Mouse (Mus musculus): Measurements from ENCODE around the gene Preb. TPM values are rescaled to one million over a fixed set of nuclear protein-coding genes. Genes with fewer than 3 reads are reported as not detected.

Gene Preb
- total RNA-seq, 1 experiment, result 94.2 TPM

DNA sequence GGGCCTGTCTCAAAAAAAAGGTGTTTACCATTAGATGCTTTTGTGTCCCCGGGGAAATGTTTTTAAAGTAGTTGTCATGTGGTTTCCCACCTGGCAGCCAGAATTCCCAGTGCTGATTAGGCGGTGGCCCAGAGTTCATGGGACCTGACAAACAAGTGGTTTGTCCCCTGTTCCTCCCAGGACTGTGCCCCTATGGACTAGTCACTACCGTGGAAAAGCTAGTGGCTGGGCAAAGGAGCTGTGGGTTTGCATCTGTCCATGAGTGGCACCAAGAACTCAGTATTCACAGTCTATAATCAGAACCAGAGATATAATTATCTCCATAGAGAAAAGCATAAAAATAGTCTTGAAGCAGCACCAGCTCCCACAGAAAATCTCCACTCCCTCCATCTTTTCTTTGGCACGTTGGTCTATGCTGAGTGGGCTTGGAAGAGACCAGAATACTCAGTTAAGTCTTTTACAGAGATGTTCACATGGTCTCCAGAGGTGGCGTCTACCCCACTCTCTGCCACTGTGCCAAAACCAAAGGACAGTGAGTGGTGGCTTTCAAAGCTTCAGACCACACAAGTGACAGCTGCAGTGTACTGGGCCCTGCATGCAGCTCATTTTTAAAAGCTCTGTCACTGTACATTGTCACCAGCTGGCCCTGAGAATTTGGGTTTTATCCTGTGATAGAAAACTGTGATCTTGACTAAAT, 33.0 kb upstream of the Preb start:
- in situ Hi-C loops (cut with MboI; ENCODE audit: low sequenced_read_pairs in 2 of 2, unreplicated experiment in 2 of 2), result no loop called here
- H3K4me3 ChIP-seq (ENCODE audit: insufficient read depth in 1 of 2, low read depth in 1 of 2, low read length in 2 of 2, poor library complexity in 1 of 2, severe bottlenecking in 1 of 2), result no peak overlapping the region

DNA sequence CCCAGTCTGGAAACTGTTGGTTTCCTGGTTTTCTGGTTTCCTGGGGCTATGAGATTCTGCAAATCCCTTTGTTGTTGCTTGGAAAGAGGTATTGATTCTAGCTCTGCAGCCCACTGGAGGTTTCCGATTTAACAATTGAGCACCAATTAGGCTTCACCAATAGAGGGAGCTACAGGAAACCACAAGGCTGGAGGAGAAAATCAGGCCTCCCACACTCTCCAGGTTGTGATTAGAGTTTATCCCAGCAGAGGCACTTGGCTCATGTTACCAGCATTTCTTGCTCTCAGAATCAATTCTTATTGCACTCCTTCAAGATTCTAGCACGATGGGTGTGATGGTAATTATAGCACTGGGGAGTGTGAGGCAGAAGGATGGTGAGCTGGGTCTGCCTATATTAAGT, 22.2 kb upstream of the Preb start:
- no peak for TF ChIP-seq HCFC1 (IDR thresholded peaks at IDR 0.05; ENCODE audit: borderline replicate concordance, insufficient read depth, low read length)
- TF ChIP-seq MAFK (IDR thresholded peaks at IDR 0.05; ENCODE audit: insufficient read depth, low read depth, low read length), result no peak
- TF ChIP-seq ZNF384 (IDR thresholded peaks at IDR 0.05; ENCODE audit: low read depth, low read length), result no peak
- TF ChIP-seq CHD2 (IDR thresholded peaks at IDR 0.05; ENCODE audit: low read depth, low read length), result no peak
- TF ChIP-seq ZC3H11A (IDR thresholded peaks at IDR 0.05; ENCODE audit: borderline replicate concordance, low read depth, low read length), result no peak
- H3K36me3 ChIP-seq (ENCODE audit: control insufficient read depth, insufficient read depth, low read length, poor library complexity, severe bottlenecking), result no peaks in the 10 kb centered on the region
- H3K4me3 ChIP-seq (ENCODE audit: insufficient read depth in 1 of 2, low read depth in 1 of 2, low read length in 2 of 2, poor library complexity in 1 of 2, severe bottlenecking in 1 of 2), result no peak overlapping the region
- H3K9me3 ChIP-seq (ENCODE audit: control insufficient read depth, insufficient read depth, low read depth, low read length), result no peaks in the 10 kb centered on the region
- no peak overlapping the region for H3K9ac ChIP-seq (ENCODE audit: insufficient read depth, low read depth, low read length, poor library complexity, severe bottlenecking)
- in situ Hi-C loops (cut with MboI; ENCODE audit: low sequenced_read_pairs in 2 of 2, unreplicated experiment in 2 of 2), result no loop called here
- DNase-seq (ENCODE audit: low read depth, low spot score), result peak; percentile 43
- H3K27ac ChIP-seq (ENCODE audit: insufficient read depth, low read depth, low read length, poor library complexity, severe bottlenecking), result no peak overlapping the region
- H3K4me1 ChIP-seq (ENCODE audit: control insufficient read depth in 2 of 2, insufficient read depth in 2 of 2, low read length in 2 of 2, poor library complexity in 1 of 2), result no peaks in the 10 kb centered on the region

More for the DNA sequence above, 33.0 kb upstream of the Preb start:
- H3K9ac ChIP-seq (ENCODE audit: insufficient read depth, low read depth, low read length, poor library complexity, severe bottlenecking), result no peak overlapping the region
- no peaks in the 10 kb centered on the region for H3K4me1 ChIP-seq (ENCODE audit: control insufficient read depth in 2 of 2, insufficient read depth in 2 of 2, low read length in 2 of 2, poor library complexity in 1 of 2)
- no peaks in the 10 kb centered on the region for H3K36me3 ChIP-seq (ENCODE audit: control insufficient read depth, insufficient read depth, low read length, poor library complexity, severe bottlenecking)
- H3K9me3 ChIP-seq (ENCODE audit: control insufficient read depth, insufficient read depth, low read depth, low read length), result no peaks in the 10 kb centered on the region
- TF ChIP-seq MAFK (IDR thresholded peaks at IDR 0.05; ENCODE audit: insufficient read depth, low read depth, low read length), result no peak
- TF ChIP-seq CHD2 (IDR thresholded peaks at IDR 0.05; ENCODE audit: low read depth, low read length), result no peak
- H3K27ac ChIP-seq (ENCODE audit: insufficient read depth, low read depth, low read length, poor library complexity, severe bottlenecking), result no peak overlapping the region
- no peak for DNase-seq (ENCODE audit: low read depth, low spot score)

DNA sequence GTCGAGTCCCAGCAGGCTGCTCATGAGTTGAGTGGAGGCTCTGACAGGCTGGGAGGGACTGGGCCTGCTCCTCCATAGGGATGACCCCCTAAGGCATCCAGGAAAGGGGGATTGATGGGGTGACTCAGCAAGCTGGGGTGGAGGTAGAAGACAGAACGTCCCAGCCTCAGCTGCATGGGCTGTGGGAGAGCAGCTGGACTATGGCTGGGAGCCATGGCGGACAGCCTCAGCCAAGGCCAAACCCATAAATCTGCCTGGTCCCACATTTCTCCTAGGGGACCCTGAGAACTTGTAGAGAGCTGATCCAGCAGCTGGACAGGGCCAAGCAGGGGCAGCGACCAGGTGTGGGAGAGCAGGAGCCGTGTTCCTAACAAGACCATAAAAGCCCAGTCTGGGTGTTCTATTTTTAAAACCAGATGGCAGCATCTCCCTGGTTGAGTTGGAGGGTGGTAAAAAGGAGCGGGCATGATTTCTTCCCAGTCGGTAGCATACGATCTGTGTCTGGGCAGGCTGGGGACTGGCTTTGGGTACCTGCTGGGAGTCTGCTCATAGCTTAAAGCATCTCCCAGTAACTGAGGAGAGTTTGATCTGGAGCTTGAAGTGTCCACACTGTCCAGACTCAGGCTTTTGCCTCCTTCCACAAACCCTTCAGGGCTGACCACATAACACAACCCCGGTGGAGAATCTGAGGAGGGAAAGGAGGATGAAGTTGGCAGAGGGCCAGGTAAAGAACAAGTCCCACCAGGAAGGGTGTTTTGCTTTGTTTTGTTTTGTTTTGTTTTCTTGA, 14.9 kb upstream of the Preb start:
- H3K4me1 ChIP-seq (ENCODE audit: control insufficient read depth in 2 of 2, insufficient read depth in 2 of 2, low read length in 2 of 2, poor library complexity in 1 of 2), result no peaks in the 10 kb centered on the region
- H3K9ac ChIP-seq (ENCODE audit: insufficient read depth, low read depth, low read length, poor library complexity, severe bottlenecking), result no peak overlapping the region
- TF ChIP-seq ZNF384 (IDR thresholded peaks at IDR 0.05; ENCODE audit: low read depth, low read length), result no peak
- TF ChIP-seq HCFC1 (IDR thresholded peaks at IDR 0.05; ENCODE audit: borderline replicate concordance, insufficient read depth, low read length), result no peak
- no peak for TF ChIP-seq CHD2 (IDR thresholded peaks at IDR 0.05; ENCODE audit: low read depth, low read length)
- TF ChIP-seq ZC3H11A (IDR thresholded peaks at IDR 0.05; ENCODE audit: borderline replicate concordance, low read depth, low read length), result no peak
- TF ChIP-seq MAFK (IDR thresholded peaks at IDR 0.05; ENCODE audit: insufficient read depth, low read depth, low read length), result no peak
- DNase-seq (ENCODE audit: low read depth, low spot score), result no peak
- H3K9me3 ChIP-seq (ENCODE audit: control insufficient read depth, insufficient read depth, low read depth, low read length), result no peaks in the 10 kb centered on the region
- no peaks in the 10 kb centered on the region for H3K36me3 ChIP-seq (ENCODE audit: control insufficient read depth, insufficient read depth, low read length, poor library complexity, severe bottlenecking)
- H3K4me3 ChIP-seq (ENCODE audit: insufficient read depth in 1 of 2, low read depth in 1 of 2, low read length in 2 of 2, poor library complexity in 1 of 2, severe bottlenecking in 1 of 2), result no peak overlapping the region
- in situ Hi-C loops (cut with MboI; ENCODE audit: low sequenced_read_pairs in 2 of 2, unreplicated experiment in 2 of 2), result no loop called here
- no peak overlapping the region for H3K27ac ChIP-seq (ENCODE audit: insufficient read depth, low read depth, low read length, poor library complexity, severe bottlenecking)

DNA sequence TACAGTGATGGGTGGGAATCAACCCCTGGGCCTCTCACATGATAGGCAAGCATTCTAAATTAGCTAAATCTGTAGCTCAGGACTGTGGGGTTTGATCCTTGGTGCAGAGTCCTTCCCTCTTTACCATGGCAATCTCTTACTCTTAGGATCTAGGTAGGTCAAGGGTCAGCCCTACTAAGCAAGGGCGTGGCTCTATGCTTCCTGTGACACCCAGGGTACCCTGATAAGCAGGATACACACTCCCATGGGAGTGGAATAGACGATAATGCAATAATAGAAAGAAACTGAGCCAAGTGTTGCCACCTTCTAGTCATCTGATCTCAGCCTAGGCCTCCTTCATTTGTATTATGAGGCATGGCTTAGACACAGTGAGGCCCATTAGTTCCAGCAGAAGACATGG, 9.3 kb upstream of the Preb start:
- Histone ChIP-seq H3K9me3 (ENCODE audit: control insufficient read depth, insufficient read depth, low read depth, low read length) (no peaks in the 10 kb centered on the region), H3K9ac (ENCODE audit: insufficient read depth, low read depth, low read length, poor library complexity, severe bottlenecking) (no peak overlapping the region), H3K4me1 (ENCODE audit: control insufficient read depth in 2 of 2, insufficient read depth in 2 of 2, low read length in 2 of 2, poor library complexity in 1 of 2) (no peaks in the 10 kb centered on the region), H3K4me3 (ENCODE audit: insufficient read depth in 1 of 2, low read depth in 1 of 2, low read length in 2 of 2, poor library complexity in 1 of 2, severe bottlenecking in 1 of 2) (no peak overlapping the region), H3K27ac (ENCODE audit: insufficient read depth, low read depth, low read length, poor library complexity, severe bottlenecking) (no peak overlapping the region), H3K36me3 (ENCODE audit: control insufficient read depth, insufficient read depth, low read length, poor library complexity, severe bottlenecking) (no peaks in the 10 kb centered on the region)
- no peak for TF ChIP-seq HCFC1 (IDR thresholded peaks at IDR 0.05; ENCODE audit: borderline replicate concordance, insufficient read depth, low read length)
- no peak for TF ChIP-seq ZNF384 (IDR thresholded peaks at IDR 0.05; ENCODE audit: low read depth, low read length)
- no peak for TF ChIP-seq CHD2 (IDR thresholded peaks at IDR 0.05; ENCODE audit: low read depth, low read length)
- no peak for TF ChIP-seq MAFK (IDR thresholded peaks at IDR 0.05; ENCODE audit: insufficient read depth, low read depth, low read length)
- TF ChIP-seq ZC3H11A (IDR thresholded peaks at IDR 0.05; ENCODE audit: borderline replicate concordance, low read depth, low read length), result no peak
- no peak for DNase-seq (ENCODE audit: low read depth, low spot score)
- in situ Hi-C loops (cut with MboI; ENCODE audit: low sequenced_read_pairs in 2 of 2, unreplicated experiment in 2 of 2), result no loop called here

All from ES-E14 (cell line).